Mouse (Mus musculus): ENCODE results near the gene Mllt3. TPM values are rescaled to one million over a fixed set of nuclear protein-coding genes. Genes with fewer than 3 reads are reported as not detected.

Mllt3 gene
- polyA plus RNA-seq, 1 experiment from 2014 or later: 43.6 TPM

GRCm38 (mm10) chr4:88035361-88035760 is 2.2 kb upstream of the Mllt3 start:
- peak overlapping the region; percentile 74 for H3K4me2 ChIP-seq
- H3K4me3 ChIP-seq (ENCODE audit: low read depth, low read length): peak overlapping the region; percentile 78
- no peak overlapping the region for H3K27ac ChIP-seq (ENCODE audit: low read depth)
- DNase-seq: peak; percentile 92
- no peaks in the 10 kb centered on the region for H3K36me3 ChIP-seq (ENCODE audit: insufficient read depth)
- ATAC-seq (ENCODE audit: insufficient read depth): no peak
- no peaks in the 10 kb centered on the region; the same call in 1 of the 2 replicates for H3K27me3 ChIP-seq (ENCODE audit: insufficient read depth, low read length)
- H3K4me1 ChIP-seq (ENCODE audit: insufficient read depth): no peaks in the 10 kb centered on the region
- WGBS: under 1% methylated on average over 11 of the region's 11 CpGs
- TF ChIP-seq CTCF (IDR thresholded peaks at IDR 0.05; ENCODE audit: low read depth): peak; percentile 81
- no peaks in the 10 kb centered on the region for H3K9me3 ChIP-seq (ENCODE audit: low read depth, low read length)
- H3K9ac ChIP-seq: no peak overlapping the region; the same call in 1 of the 2 replicates

GRCm38 (mm10) chr4:88034387-88035157 is 1.4 kb upstream of the Mllt3 start:
- no peak for TF ChIP-seq CTCF (IDR thresholded peaks at IDR 0.05; ENCODE audit: low read depth)
- H3K27me3 ChIP-seq (ENCODE audit: insufficient read depth, low read length): no peaks in the 10 kb centered on the region; the same call in 1 of the 2 replicates
- peak overlapping the region; percentile 82 for H3K9ac ChIP-seq
- peak overlapping the region; percentile 78 for H3K4me3 ChIP-seq (ENCODE audit: low read depth, low read length)
- no peaks in the 10 kb centered on the region; the same call in 1 of the 2 replicates for H3K36me3 ChIP-seq (ENCODE audit: insufficient read depth)
- H3K27ac ChIP-seq (ENCODE audit: low read depth): no peak overlapping the region
- H3K9me3 ChIP-seq (ENCODE audit: low read depth, low read length): no peaks in the 10 kb centered on the region
- ATAC-seq (ENCODE audit: insufficient read depth) (no peak), DNase-seq (peak; percentile 36)
- no peaks in the 10 kb centered on the region for H3K4me1 ChIP-seq (ENCODE audit: insufficient read depth)
- peak overlapping the region; percentile 74 for H3K4me2 ChIP-seq
- 4% methylated on average over 18 of the region's 18 CpGs for WGBS

DNA sequence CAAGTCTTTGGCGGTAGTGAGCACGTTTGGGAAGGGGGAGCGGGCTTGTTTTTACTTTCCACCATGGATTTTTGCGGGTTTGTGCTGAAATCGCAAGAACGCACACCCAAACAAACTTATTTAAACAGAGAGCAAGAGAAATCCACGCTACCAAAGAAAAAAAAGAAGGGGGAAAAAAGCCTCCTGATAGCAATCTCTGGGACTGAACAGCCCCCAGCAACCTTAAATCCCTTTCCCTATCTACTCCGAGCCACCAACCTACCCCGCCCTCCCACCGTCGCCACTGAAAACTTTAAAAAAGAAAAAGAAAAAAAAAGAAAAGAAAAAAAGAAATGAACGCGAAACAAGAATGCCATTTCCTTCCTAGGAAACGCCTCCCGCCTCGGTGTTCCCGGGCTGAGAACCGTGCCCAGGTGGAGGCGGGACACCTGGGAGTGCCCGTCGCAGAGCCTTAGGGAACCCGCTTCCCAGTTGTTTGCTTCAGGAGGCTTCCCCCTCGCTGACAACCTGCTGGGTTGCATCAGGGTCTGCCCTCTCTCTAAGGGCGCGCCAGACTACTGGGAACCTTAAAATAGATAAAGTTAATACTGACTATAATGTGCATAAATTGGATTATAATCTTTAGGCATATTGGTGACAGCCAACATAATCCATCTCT is 694 bp upstream of the Mllt3 start:
- TF ChIP-seq CTCF (IDR thresholded peaks at IDR 0.05; ENCODE audit: low read depth): no peak
- Histone ChIP-seq H3K27me3 (ENCODE audit: insufficient read depth, low read length) (no peaks in the 10 kb centered on the region; the same call in 1 of the 2 replicates), H3K4me1 (ENCODE audit: insufficient read depth) (no peaks in the 10 kb centered on the region; the same call in 1 of the 2 replicates), H3K4me2 (peak overlapping the region; percentile 74), H3K27ac (ENCODE audit: low read depth) (no peak overlapping the region), H3K9me3 (ENCODE audit: low read depth, low read length) (no peaks in the 10 kb centered on the region), H3K4me3 (ENCODE audit: low read depth, low read length) (peak overlapping the region; percentile 78), H3K36me3 (ENCODE audit: insufficient read depth) (peaks cover 2% of the 10 kb centered on the region; the same call in 1 of the 2 replicates), H3K9ac (peak overlapping the region; percentile 82)
- under 1% methylated on average over 25 of the region's 25 CpGs for WGBS
- ATAC-seq (ENCODE audit: insufficient read depth): no peak
- peak; percentile 37 for DNase-seq

DNA sequence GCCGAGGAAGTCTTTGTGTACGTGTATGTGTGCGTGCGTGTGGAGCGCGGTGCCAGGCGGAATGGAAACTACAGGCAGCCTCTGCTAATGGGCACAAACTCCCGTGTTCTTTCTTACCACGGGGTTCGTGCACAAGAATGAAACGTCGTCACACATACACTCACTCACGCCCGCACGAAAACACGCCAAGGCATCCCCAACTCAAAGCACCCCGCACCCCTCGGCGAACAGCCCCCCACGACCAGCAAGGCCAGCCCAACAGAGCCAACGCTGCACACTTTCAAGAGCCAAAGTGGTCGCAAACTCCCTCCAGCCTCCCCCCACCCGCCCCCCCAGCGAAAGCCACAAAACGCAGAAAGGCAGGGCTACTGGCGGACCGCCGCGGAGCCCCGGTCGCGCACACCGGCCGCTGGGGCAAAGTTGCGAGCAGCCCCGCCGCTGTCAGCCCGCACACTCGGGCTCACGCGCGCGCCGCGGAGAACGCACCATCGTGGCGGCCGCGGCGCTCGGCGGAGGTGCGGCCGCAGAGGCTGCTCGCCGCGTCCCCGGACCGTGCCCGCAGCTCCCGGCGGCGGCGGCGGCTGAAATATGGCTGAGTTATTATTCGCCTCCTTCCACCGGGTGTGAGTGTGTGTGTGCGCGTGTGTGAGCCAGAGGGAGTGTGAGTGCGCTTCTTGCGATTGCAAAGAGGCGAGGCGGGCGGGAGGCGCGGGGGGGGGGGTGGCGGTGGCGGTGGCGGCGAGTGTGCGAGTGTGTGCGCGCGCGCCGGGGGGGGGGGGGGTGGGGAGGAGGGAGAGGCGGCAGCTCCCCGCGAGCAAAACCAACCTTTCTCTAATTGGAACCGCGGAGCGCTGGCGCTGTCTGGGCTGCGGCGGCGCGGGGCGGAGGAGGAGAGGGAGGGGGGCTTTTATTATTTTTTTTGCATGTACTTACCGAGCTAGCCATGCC is 739 bp downstream of the Mllt3 start:
- ATAC-seq (ENCODE audit: insufficient read depth) (peak; percentile 68), DNase-seq (peak; percentile 75)
- Histone ChIP-seq H3K4me1 (ENCODE audit: insufficient read depth) (no peaks in the 10 kb centered on the region; the same call in 1 of the 2 replicates), H3K4me2 (peak overlapping the region; percentile 74), H3K9me3 (ENCODE audit: low read depth, low read length) (no peaks in the 10 kb centered on the region), H3K36me3 (ENCODE audit: insufficient read depth) (peaks cover 2% of the 10 kb centered on the region; the same call in 1 of the 2 replicates), H3K9ac (peak overlapping the region; percentile 82), H3K27ac (ENCODE audit: low read depth) (peak overlapping the region; percentile 97), H3K27me3 (ENCODE audit: insufficient read depth, low read length) (no peaks in the 10 kb centered on the region; the same call in 1 of the 2 replicates), H3K4me3 (ENCODE audit: low read depth, low read length) (peak overlapping the region; percentile 78)
- TF ChIP-seq CTCF (IDR thresholded peaks at IDR 0.05; ENCODE audit: low read depth): no peak
- under 1% methylated on average over 80 of the region's 100 CpGs for WGBS

- ATAC-seq (ENCODE audit: insufficient read depth) (no peak), DNase-seq (peak; percentile 76)
- Histone ChIP-seq H3K4me3 (ENCODE audit: low read depth, low read length) (peak overlapping the region; percentile 78), H3K4me1 (ENCODE audit: insufficient read depth) (no peaks in the 10 kb centered on the region; the same call in 1 of the 2 replicates), H3K4me2 (peak overlapping the region; percentile 74), H3K36me3 (ENCODE audit: insufficient read depth) (peaks cover 6% of the 10 kb centered on the region; the same call in 1 of the 2 replicates), H3K27ac (ENCODE audit: low read depth) (peak overlapping the region; percentile 97), H3K9me3 (ENCODE audit: low read depth, low read length) (no peaks in the 10 kb centered on the region), H3K9ac (peak overlapping the region; percentile 82), H3K27me3 (ENCODE audit: insufficient read depth, low read length) (no peaks in the 10 kb centered on the region; the same call in 1 of the 2 replicates)
- WGBS: under 1% methylated on average over 84 of the region's 84 CpGs
- no peak for TF ChIP-seq CTCF (IDR thresholded peaks at IDR 0.05; ENCODE audit: low read depth)
Measured at GRCm38 (mm10) chr4:88031211-88032150, 1.7 kb downstream of the Mllt3 start.

Measured in lung, embryonic 14.5 days (tissue).